Mouse (Mus musculus): ENCODE data around the gene Slc35a5.

DNA sequence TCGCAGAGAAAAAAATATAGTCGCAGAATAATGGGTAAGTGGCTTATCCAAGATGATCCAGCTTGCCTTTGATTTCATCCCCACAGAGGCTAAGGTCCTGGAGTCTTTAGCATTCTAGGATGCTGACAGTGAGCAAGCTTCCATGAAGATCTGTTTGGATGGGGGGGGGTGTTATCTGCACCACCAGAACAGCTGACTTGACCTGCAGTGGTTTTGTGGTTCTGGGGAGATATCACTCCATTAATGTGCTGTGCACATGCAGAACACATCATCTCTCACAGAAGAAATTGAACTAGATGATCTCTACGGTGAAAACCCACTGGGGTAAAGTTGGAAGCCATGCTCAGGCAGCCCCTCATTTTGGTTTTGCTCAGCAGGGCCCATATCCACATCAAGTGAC lies 41.3 kb downstream of the Slc35a5 start:
- no peak for TF ChIP-seq CTCF (IDR thresholded peaks at IDR 0.05; ENCODE audit: low read depth)
- no peak for TF ChIP-seq EP300 (IDR thresholded peaks at IDR 0.05; ENCODE audit: low read depth)

Data from heart, postnatal 0 days (tissue).